Mouse (Mus musculus): ENCODE results near the gene Prickle4.
A peak's percentile ranks its signal among the peaks of the same experiment; 100 is the strongest.

Gene Prickle4

DNA sequence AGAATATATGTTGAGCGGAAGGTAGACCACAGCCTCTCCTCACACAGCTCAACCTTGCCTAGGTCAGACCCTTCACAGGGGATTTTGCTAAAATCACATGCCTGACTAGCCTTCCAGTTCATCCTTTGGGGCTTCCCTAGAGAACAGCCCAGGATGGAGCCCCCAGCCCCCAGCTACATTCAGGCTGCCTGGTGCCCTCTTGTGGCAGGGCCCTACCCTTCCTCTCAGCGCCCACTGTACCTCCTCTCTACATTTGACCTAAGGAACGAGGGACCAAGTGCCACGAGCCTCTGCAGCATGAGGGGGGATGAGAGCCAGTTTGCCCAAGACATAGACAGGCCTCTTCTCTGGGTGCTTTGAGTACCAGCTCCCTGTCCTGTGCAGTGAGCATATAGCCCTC is 10.2 kb upstream of the Prickle4 start:
- DNase-seq = peak; percentile 14 to 24

DNA sequence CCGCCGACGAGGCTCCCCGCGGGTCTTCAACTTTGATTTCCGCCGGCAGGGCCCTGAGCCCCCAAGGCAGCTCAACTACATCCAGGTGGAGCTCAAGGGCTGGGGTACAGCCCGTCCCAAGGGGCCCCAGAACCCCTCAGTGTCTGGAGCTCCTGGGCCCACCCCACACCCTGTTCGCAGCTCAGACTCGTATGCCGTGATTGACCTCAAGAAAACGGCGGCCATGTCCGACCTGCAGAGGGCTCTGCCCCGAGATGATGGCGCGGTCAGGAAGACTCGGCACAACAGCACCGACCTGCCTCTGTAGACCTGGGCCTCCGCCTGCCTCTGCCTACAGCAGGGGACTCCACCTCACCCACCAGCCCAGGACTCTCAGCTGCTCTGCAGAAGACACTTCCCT is 9.0 kb upstream of the Prickle4 start:
- DNase-seq = no peak

DNA sequence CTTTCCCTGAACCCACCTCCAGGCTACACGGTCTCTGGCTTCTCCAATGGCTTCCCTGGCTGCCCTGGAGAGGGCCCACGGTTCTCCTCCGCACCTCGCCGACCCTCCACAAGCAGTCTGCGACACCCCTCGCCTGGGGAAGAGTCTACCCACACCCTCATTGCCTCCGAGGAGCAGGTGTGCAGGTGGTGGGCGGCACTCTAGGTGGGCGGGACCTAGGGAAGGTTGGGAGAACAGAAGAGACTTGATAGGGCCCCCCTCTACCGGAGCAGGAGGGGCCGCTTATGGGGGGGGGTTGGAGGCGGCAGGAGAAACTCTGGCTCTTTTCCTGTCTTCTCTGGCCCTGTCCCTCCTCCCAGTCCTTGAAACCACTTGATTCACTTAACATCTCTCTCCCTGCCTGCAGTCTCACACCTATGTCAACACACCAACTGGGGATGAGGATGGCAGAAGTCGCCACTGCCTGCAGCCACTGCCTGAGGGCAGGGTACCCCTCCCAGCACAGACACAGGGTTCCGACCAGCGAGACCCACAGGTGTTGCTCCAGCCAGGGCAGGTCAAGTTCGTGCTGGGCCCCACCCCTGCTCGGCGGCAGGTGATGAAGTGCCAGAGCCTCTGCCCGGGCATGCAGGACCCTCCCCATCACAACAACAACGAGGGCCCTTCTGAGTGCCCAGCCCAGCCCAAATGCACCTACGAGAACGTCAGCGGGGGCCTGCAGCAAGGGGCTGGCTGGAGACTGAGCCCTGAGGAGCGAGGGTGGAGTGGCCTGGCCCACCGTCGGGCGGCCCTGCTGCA is 8.2 kb upstream of the Prickle4 start:
- DNase-seq = no peak

DNA sequence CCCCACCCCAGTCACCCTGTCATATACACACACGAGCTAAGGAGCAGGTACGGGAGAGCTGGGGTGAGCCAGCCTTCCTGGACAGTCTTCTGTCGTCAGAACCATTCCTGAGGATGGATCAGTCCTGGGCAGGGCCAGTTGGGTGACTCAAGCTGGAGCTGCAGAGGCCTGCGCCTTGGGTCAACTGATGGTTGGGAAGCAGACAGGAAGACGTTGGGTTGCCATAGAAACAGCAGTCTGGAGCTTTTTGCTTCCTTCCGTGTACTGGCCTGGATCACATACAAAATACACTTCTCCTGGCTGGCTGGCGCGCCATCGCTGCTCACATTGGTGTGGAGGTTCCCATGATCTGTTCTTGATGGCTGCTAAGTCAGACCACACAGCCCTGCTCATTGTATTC is 7.3 kb upstream of the Prickle4 start:
- no peak for DNase-seq

DNA sequence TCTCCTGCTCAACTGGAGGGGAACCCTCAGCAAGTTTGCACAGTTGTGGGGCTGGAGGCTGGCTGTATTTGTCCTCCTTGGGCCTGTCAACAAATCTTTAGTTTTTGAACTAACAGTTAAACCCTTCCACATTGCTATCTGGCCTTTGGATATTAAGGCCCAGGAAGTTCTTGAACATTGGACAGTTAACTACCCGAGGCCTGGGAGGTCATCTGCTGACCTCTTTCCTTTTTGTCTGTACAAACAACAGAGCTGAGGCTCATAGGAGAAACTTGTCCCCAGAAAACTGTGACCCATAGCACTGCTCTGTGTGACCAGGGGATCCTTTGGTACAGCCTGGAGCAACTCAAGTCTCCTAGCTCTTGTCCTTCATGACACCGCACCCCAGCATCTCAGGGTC is 4.5 kb upstream of the Prickle4 start:
- no peak for DNase-seq

- DNase-seq = no peak
Measured at GRCm38 (mm10) chr17:47698156-47698555, 3.6 kb upstream of the Prickle4 start.

- DNase-seq = no peak
Measured at GRCm38 (mm10) chr17:47695337-47695710, 788 bp upstream of the Prickle4 start.

- DNase-seq = no peak
Measured at GRCm38 (mm10) chr17:47694442-47694502, 264 bp downstream of the Prickle4 start, which contains the start of gene Gm21981. TSS of gene Gm21981 (minus strand) at chr17:47694455.

DNA sequence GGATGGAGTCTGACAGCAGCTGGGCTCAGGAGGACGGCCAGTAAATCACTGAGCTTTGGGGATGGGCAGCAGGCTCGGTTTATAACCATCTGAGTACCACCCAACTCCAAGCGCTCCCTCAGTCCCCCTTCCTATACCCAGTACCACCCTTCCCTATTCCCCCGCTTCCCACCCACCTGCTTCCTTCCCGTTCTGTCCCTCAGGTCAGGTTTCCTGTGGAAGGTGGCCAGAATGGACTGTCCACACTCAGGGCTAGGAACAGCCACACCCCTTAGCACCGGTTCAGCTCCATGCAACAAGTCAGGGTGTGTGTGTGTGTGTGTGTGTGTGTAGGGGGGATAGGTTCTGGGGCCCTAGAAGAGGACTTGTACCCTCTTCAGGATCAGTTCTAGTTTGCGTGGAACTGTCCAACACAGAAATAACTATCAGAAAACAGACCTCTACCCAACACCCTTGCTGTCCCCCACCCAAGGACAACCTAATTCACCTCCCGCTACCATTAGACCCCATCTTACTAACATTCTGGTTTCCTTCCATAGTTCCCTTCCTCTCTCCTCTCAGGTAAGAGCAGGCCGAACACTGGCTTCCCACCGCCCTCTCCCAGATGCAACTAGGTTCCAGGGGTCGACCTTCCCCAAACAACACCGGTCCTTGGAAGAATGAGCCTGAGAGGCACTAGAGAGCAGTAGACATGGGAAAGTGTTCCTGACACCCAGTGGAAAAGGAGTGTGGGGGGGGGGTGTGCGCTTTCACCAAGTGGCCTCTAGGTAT is 680 bp downstream of the Prickle4 start:
- DNase-seq = no peak

DNA sequence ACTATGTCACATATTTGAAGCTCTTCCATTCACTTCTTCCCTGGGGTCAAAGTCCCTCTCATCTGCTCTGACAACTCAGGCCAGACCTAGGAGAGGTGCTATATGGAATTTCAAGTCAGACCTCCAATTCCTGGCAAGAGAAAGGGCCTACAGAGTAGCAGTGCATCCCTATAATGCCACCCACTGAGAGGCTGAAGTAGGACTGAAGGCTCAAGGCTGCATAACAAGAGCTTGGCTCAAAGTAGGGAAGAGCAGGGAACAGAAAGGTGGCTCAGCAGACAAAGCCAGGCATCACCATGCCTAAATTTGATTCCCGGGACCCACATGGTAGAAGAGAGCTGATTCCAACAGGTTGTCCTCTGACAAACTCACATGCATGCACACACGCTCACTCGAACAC is 2.9 kb downstream of the Prickle4 start:
- DNase-seq = no peak

DNA sequence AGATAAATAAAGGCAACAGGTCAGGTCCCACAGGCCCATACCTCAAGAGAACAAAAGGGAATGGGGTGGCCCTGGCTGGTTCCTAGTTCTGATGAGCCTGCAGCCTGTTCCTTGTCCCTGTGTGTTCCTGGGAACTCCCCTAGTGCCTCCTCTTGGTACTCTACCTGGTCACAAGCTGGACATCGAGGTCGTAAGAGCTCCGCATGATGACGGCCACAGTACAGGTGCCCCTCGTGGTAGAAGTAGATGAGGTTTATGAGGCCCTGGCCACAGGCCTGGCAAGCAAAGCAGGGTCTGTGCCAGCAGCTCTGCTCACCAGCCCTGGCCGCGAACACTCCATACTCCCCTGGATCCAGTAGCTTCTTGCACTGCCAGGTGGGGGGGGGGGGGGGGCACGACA is 4.6 kb downstream of the Prickle4 start:
- no peak for DNase-seq

DNA sequence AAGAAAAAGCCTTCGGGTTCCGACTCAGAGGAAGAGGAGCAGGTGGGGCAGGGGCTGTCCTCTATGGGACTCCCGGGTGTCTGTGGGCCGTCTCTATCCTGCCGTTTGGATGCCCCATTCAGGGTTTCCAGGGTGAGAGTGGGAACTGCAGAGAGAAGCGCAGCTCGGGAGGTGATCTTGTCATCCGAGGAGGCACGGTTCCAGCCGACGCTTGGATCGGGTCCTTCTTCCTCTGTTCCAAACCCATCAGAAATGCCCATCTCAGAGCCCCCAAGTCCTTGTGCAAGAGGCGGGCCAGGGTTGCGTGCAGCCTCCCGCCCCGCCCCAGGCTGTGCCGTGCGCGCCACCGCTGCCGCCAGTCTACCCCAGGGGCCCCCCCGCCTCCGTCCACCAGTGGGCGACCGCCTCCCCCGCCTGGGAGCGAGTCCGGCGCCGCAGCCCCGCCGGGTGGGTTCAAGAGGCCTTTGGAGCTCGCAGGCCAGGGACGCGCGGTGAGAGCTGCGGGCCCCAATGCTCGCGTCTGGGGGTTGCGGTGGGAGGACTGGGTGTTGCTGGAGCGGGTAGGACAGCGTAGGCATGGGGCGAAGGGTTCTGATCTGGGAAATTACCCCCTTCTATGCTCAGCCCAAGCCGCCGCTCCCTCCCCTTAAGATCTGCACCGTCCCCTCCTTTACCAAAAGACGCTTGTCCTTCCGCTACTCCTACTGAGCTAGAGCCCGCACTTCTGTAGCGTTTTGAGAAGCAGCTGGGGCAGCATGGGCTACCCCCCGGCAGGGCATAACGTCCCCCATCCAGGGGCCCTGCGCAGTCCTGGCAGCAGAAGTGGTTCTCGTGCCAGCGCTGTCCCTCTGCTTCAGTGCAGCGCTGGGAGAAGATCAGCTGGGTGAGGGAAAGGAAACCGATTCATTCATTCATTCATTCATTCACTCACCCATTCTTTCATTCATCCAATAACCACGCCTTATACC is 5.6 kb downstream of the Prickle4 start, which contains the start of gene Frs3:
TSS of gene Frs3 (plus strand) at position 423 of the 968 bp plus-strand sequence.
- DNase-seq = peak; percentile 48 to 66

GRCm38 (mm10) chr17:47688344-47688607 is 6.3 kb downstream of the Prickle4 start, which contains the start of gene Tomm6:
TSS of gene Tomm6 (minus strand) at chr17:47688386.
- DNase-seq = no peak

DNA sequence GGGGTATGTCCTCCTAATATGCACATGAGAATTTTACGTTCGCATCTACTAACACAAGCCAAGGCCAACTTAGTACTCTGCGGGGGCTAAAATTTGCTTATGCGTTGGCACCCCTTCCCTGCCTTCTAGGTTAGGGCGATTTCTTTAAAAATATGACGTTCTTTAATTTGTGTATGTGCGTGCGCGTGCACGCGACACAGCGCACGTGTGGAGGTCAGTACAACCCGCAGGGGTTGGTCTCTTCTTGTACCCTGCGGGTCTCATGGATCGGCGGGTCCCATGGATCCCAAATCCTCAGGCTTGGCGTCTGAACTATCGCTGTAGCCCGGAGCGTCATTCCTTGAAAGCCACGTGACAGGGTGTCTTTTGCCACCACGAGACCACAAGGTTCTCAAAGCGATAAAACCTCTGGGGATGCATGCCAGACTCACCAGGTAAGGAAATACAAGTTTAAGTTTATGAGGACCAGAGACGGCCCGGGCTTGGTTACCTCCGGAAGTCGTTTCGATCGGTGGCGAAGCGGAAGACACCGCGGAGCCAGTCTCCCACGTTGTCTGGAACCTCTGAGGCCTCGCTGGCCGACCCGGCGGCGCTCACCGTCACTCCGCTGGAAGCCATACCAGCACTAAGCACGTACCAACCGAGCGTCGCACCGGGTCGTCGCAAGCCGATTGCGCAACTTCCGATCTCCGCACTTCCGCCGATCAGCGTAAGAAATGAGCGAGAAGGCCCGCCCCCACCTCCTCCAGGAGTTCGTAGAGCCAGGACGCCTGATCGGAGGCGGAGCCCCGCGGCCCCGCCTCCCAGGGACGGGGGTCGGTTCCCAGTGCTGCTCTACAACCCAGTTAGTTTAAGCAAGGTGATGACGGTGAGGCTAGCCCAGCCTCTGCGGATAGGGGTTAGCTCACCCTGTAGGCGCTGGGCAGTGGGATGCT is 6.9 kb downstream of the Prickle4 start:
- peak; percentile 90 to 94 for DNase-seq

- no peak for DNase-seq
Measured at GRCm38 (mm10) chr17:47682836-47683235, 11.7 kb downstream of the Prickle4 start.

GRCm38 (mm10) chr17:47678702-47679101 is 15.8 kb downstream of the Prickle4 start:
- DNase-seq = no peak

GRCm38 (mm10) chr17:47678238-47678637 is 16.3 kb downstream of the Prickle4 start:
- no peak for DNase-seq

- peak; percentile 32 to 46 for DNase-seq
Measured at GRCm38 (mm10) chr17:47676581-47676980, 18.0 kb downstream of the Prickle4 start.

- peak in 1 of 2 experiments; percentile 9 for DNase-seq
Measured at GRCm38 (mm10) chr17:47672311-47673111, 22.0 kb downstream of the Prickle4 start.

DNA sequence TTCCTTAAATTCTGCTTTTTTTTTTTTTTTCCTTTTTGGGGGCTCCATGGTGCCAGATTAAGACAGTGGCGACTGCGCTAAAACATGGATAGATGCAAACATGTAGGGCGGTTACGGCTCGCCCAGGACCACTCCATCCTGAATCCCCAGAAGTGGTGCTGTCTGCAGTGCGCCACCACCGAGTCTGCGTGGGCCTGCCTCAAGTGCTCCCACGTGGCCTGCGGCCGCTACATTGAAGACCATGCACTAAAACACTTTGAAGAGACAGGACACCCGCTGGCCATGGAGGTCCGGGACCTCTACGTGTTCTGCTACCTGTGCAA is 22.6 kb downstream of the Prickle4 start:
- no peak for DNase-seq

DNA sequence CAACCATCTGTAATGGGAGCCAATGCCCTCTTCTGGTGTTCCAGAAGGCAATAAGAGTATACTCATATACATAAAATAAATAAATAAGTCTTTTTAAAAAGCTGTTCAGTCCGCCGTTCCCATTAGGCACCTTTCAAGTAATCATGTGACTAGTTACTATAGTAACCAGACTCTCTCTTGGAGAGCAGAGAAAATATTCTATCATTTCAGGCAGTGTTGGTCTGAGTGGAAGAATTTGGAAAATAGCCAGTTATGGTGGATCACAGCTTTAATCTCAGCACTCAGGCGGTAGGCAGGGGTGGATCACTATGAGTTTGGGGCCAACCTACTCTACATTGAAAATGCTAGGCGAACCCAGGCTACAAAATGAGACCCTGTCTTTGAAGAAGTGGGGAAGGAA is 25.4 kb downstream of the Prickle4 start:
- DNase-seq = no peak

GRCm38 (mm10) chr17:47664474-47664873 is 30.1 kb downstream of the Prickle4 start:
- DNase-seq = no peak

Measured in thymus, postnatal 36 days (tissue).